Mouse (Mus musculus): ENCODE measurements around the gene Gna15. TPM values are rescaled to one million over a fixed set of nuclear protein-coding genes. Genes with fewer than 3 reads are reported as not detected.

The Gna15 gene
- polyA plus RNA-seq, 1 experiment from 2014 or later: 4.4 TPM

GRCm38 (mm10) chr10:81543633-81544032, 19.6 kb upstream of the Gna15 start:
- 0 out of 2 replicates have a peak overlapping the region, but pooled peaks have one; percentile 29 for H3K27ac ChIP-seq (ENCODE audit: low read depth)
- peaks cover 47% of the 10 kb centered on the region for H3K4me1 ChIP-seq (ENCODE audit: insufficient read depth)

DNA sequence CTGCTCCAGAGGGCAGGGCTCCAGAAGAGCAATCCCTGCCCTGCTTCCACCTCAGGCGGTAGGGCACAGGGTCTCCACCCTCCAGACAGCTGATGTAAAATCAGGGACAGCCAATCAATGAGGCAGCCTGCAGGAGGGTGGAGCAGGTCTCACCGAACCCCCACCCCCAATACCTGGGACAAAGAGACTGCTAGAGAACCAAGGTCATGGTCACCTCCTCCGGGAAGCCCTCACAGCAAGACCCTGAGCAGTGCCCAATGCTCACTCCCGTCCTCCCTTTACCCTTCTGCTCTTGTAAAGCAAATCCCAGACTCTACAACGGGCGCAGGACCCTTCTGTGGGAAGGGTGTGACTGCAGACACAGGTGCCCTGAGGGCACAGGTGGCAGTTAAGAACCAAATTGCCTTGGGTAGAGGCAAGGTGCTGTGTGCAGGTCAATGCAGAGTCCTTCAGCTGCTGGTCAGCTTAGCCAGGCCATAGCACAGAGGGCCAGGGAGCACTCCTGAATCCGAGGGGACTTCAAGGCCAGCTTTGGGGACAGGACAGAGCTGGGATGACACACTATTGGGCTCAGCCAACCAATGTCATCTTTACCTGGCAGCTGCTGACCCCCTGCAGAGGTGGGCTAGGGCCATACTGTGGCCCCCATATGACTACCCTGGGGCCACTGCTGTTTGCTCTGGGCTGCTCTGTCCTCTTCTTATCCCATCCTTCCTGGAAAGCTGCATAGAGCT, 18.9 kb upstream of the Gna15 start:
- H3K27ac ChIP-seq (ENCODE audit: low read depth): peak overlapping the region; percentile 74
- peak overlapping the region; percentile 99 for H3K4me2 ChIP-seq (ENCODE audit: low read depth, low read length)
- TF ChIP-seq EP300 (IDR thresholded peaks at IDR 0.05; ENCODE audit: low read depth): no peak
- no peak for TF ChIP-seq CTCF (IDR thresholded peaks at IDR 0.05; ENCODE audit: low read depth)
- H3K4me3 ChIP-seq (ENCODE audit: low read depth, low read length): no peak overlapping the region
- WGBS (ENCODE audit: insufficient replicate concordance): 70% methylated on average over 7 of the region's 7 CpGs
- H3K36me3 ChIP-seq (replicated peaks; ENCODE audit: insufficient read depth, low read length): peaks cover 10% of the 10 kb centered on the region; the same call in 1 of the 2 replicates
- no peaks in the 10 kb centered on the region for H3K27me3 ChIP-seq (ENCODE audit: insufficient read depth, low read length)
- no peaks in the 10 kb centered on the region for H3K9me3 ChIP-seq (ENCODE audit: low read length)
- ATAC-seq (no peak), DNase-seq (no peak)
- peak overlapping the region; percentile 80 for H3K9ac ChIP-seq (replicated peaks)
- peaks cover 50% of the 10 kb centered on the region for H3K4me1 ChIP-seq (ENCODE audit: insufficient read depth)

More at GRCm38 (mm10) chr10:81543633-81544032, 19.6 kb upstream of the Gna15 start:
- peak overlapping the region; percentile 68 for H3K4me3 ChIP-seq (ENCODE audit: low read depth, low read length)
- H3K27me3 ChIP-seq (ENCODE audit: insufficient read depth, low read length): no peaks in the 10 kb centered on the region
- peak overlapping the region; percentile 80 for H3K9ac ChIP-seq (replicated peaks)
- H3K9me3 ChIP-seq (ENCODE audit: low read length): no peaks in the 10 kb centered on the region
- no peak for TF ChIP-seq EP300 (IDR thresholded peaks at IDR 0.05; ENCODE audit: low read depth)
- no peak for TF ChIP-seq CTCF (IDR thresholded peaks at IDR 0.05; ENCODE audit: low read depth)
- 67% methylated on average over 1 of the region's 1 CpGs for WGBS (ENCODE audit: insufficient replicate concordance)
- peaks cover 10% of the 10 kb centered on the region; the same call in 1 of the 2 replicates for H3K36me3 ChIP-seq (replicated peaks; ENCODE audit: insufficient read depth, low read length)
- DNase-seq: no peak
- no peak for ATAC-seq
- peak overlapping the region; percentile 99 for H3K4me2 ChIP-seq (ENCODE audit: low read depth, low read length)

DNA sequence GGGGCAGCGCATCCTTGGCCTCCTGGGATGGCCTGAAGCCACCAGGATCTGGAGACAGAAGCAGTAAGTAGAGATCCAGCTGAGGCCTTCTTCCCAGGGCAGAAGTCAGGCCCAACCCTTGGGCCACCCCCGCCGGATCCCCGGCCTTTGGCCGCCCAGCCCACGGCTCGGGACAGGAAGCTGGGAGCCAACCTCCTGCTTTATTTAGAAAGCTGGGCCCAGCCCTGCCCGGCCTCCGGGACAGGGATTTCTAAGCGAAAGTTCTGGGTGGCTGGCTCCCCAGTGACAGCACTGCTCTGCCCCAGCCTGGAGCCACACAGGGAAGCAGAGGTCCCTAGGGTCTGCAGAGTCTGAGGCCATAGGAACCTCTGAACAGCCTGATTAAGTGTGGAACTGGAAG, 17.8 kb upstream of the Gna15 start:
- Histone ChIP-seq H3K36me3 (replicated peaks; ENCODE audit: insufficient read depth, low read length) (peaks cover 10% of the 10 kb centered on the region; the same call in 1 of the 2 replicates), H3K4me2 (ENCODE audit: low read depth, low read length) (peak overlapping the region; percentile 99), H3K4me1 (ENCODE audit: insufficient read depth) (peaks cover 50% of the 10 kb centered on the region), H3K27me3 (ENCODE audit: insufficient read depth, low read length) (no peaks in the 10 kb centered on the region), H3K27ac (ENCODE audit: low read depth) (peak overlapping the region; percentile 74), H3K9me3 (ENCODE audit: low read length) (no peaks in the 10 kb centered on the region), H3K4me3 (ENCODE audit: low read depth, low read length) (no peak overlapping the region), H3K9ac (replicated peaks) (peak overlapping the region; percentile 80)
- no peak for ATAC-seq
- DNase-seq: peak; percentile 57
- TF ChIP-seq CTCF (IDR thresholded peaks at IDR 0.05; ENCODE audit: low read depth): no peak
- no peak for TF ChIP-seq EP300 (IDR thresholded peaks at IDR 0.05; ENCODE audit: low read depth)
- 44% methylated on average over 10 of the region's 10 CpGs for WGBS (ENCODE audit: insufficient replicate concordance)

GRCm38 (mm10) chr10:81541363-81541762, 17.3 kb upstream of the Gna15 start:
- 63% methylated on average over 5 of the region's 5 CpGs for WGBS (ENCODE audit: insufficient replicate concordance)
- Histone ChIP-seq H3K9ac (replicated peaks) (peak overlapping the region; percentile 80; the same call in 1 of the 2 replicates), H3K4me2 (ENCODE audit: low read depth, low read length) (peak overlapping the region; percentile 99), H3K36me3 (replicated peaks; ENCODE audit: insufficient read depth, low read length) (peaks cover 10% of the 10 kb centered on the region; the same call in 1 of the 2 replicates), H3K4me1 (ENCODE audit: insufficient read depth) (peaks cover 46% of the 10 kb centered on the region), H3K27ac (ENCODE audit: low read depth) (peak overlapping the region; percentile 74), H3K4me3 (ENCODE audit: low read depth, low read length) (no peak overlapping the region), H3K9me3 (ENCODE audit: low read length) (no peaks in the 10 kb centered on the region), H3K27me3 (ENCODE audit: insufficient read depth, low read length) (no peaks in the 10 kb centered on the region)
- DNase-seq (no peak), ATAC-seq (no peak)
- TF ChIP-seq EP300 (IDR thresholded peaks at IDR 0.05; ENCODE audit: low read depth): no peak
- TF ChIP-seq CTCF (IDR thresholded peaks at IDR 0.05; ENCODE audit: low read depth): no peak

DNA sequence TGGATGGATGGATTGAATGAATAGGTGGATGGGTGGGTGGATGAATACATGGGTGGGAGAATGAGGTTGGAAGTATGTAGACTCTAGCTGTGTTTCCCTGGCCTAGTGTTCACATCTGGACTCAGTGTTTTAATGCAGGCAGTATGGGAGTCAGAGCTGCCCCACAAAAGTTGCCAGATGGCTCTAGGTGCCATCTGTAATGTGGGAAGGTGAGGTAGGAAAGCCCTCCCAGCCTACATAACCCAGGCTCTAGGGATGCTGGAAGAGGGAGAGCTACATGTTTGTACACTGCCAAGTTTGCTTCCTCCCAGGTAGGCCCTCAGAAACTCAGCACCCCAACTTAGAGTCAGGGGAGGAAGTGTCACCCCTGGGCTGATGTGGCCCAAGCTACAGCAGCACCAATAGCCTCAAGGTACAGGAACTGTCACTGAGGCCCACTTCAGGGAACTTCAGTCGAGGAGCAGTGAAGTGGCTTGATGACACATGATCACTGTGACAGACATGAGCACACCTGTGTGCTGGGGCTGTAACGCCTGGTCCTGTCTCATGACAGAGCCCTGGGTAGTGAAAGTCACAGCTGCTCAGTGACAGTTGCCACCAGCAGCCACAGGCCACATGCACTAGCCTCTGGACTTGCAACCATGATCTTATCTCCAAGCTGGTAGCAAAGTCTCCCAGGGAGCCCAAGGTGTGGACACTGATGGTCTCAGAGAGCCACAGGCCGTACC, 14.5 kb upstream of the Gna15 start:
- H3K4me2 ChIP-seq (ENCODE audit: low read depth, low read length): no peak overlapping the region

DNA sequence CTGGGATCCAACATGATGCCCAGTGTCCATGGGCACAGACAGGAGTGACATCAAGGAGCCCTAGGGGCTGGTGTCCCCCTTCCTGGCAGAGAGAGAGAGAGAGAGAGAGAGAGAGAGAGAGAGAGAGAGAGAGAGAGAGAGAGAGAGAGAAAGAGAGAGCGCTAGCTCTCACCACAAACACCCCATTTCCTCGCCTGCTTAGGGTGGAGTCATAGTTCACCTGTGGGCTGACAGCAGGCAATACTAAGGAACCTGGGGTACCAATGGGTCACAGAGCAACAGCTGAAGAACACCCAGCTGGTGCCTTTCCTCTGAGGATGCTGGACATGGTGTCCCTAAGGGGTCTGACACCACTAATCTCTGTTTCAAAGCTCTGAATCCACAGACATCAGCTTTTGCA, 13.4 kb upstream of the Gna15 start:
- Histone ChIP-seq H3K27ac (ENCODE audit: low read depth) (no peak overlapping the region), H3K9me3 (ENCODE audit: low read length) (no peaks in the 10 kb centered on the region), H3K4me1 (ENCODE audit: insufficient read depth) (peaks cover 18% of the 10 kb centered on the region), H3K27me3 (ENCODE audit: insufficient read depth, low read length) (no peaks in the 10 kb centered on the region), H3K4me3 (ENCODE audit: low read depth, low read length) (no peak overlapping the region), H3K36me3 (replicated peaks; ENCODE audit: insufficient read depth, low read length) (peaks cover 15% of the 10 kb centered on the region), H3K4me2 (ENCODE audit: low read depth, low read length) (no peak overlapping the region), H3K9ac (replicated peaks) (no peak overlapping the region)
- 65% methylated on average over 2 of the region's 2 CpGs for WGBS (ENCODE audit: insufficient replicate concordance)
- ATAC-seq (no peak), DNase-seq (no peak)
- TF ChIP-seq EP300 (IDR thresholded peaks at IDR 0.05; ENCODE audit: low read depth) (no peak), CTCF (IDR thresholded peaks at IDR 0.05; ENCODE audit: low read depth) (no peak)

More for the DNA sequence above, 14.5 kb upstream of the Gna15 start:
- DNase-seq: no peak
- Histone ChIP-seq H3K9me3 (ENCODE audit: low read length) (no peaks in the 10 kb centered on the region), H3K27ac (ENCODE audit: low read depth) (0 out of 2 replicates have a peak overlapping the region, but pooled peaks have one; percentile 12), H3K36me3 (replicated peaks; ENCODE audit: insufficient read depth, low read length) (peaks cover 10% of the 10 kb centered on the region; the same call in 1 of the 2 replicates), H3K27me3 (ENCODE audit: insufficient read depth, low read length) (no peaks in the 10 kb centered on the region), H3K9ac (replicated peaks) (no peak overlapping the region), H3K4me3 (ENCODE audit: low read depth, low read length) (no peak overlapping the region), H3K4me1 (ENCODE audit: insufficient read depth) (peaks cover 28% of the 10 kb centered on the region)
- WGBS (ENCODE audit: insufficient replicate concordance): 68% methylated on average over 3 of the region's 3 CpGs
- TF ChIP-seq EP300 (IDR thresholded peaks at IDR 0.05; ENCODE audit: low read depth) (no peak), CTCF (IDR thresholded peaks at IDR 0.05; ENCODE audit: low read depth) (no peak)
- peak; percentile 10 for ATAC-seq

Measured in liver, postnatal 0 days (tissue).